Mouse (Mus musculus) liver, adult 2 months (tissue): ENCODE results near the gene Gm20388.

Experiments
- CTCF ChIP-seq: fragments of 200-500 bp; IDR thresholded peaks from 2 replicates; pipeline ENCODE4 v1.5.1; 2011; ENCODE audit warnings: low read depth, low read length, control low read depth
- POLR2A ChIP-seq: fragments of 200-500 bp; IDR thresholded peaks from 2 replicates; pipeline ENCODE4 v1.6.1; 2011; ENCODE audit warnings: low read length, control low read depth; ENCODE audit not compliant: insufficient read depth; ENCODE audit errors: extremely low read depth

DNA sequence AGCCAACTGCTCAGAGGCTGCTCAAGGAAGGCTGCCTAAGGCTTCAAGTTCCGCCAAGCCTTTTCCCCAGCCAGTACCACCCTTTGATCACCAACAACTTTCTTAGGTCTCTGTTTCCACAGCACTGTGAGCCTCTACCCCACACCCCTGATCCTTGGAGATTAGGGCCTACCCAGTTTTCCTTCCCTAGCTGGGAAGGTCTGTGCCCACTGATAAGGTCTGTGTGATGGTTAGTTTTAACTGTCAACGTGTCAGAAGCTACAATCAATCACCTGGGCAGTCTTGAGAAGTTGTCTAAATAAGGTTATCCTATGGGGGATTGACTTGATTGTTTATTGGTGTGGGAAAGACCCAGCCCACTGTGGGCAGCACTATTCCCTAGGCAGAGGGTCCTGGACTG is 2627.2 kb downstream of the Gm20388 start:
- TF ChIP-seq CTCF: no peak
- TF ChIP-seq POLR2A: no peak
